34 mouse cellular contexts compared by ENCODE assay signal in the genomic region with DNA sequence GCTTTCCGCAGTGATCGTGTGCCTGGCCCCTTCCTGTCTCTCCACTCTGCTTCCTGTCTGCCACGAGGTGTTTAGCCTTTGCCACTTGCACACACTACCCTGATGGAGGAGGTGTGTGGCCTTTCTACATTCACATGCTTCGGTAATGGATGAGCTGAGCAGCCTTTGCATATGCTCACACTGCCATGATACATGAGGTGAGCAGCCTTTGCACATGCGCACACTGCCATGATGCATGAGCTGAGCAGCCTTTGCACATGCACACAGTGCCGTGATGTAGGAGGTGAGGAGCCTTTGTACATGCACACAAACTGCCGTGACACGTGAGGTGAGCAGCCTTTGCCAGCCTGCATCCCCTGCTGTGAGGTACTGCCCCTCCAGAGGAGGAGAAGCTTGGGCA. TPM values are rescaled to one million over a fixed set of nuclear protein-coding genes. Genes with fewer than 3 reads are reported as not detected.
"Had no signal": no experiment of that assay in that cellular context is flagged by ENCODE, and none has a peak within 500 bp of the region (broad histone marks: within the 10 kb centered on the region; RNA-seq: fewer than 3 reads in every experiment).

No protein-coding gene starts in this region.

- H3K9ac ChIP-seq: heart, embryonic 12.5 days; hindbrain, embryonic 12.5 days; hindbrain, embryonic 14.5 days; intestine, embryonic 15.5 days; limb, embryonic 12.5 days; liver, embryonic 13.5 days; liver, embryonic 15.5 days had no signal

- H3K27ac ChIP-seq: gastrocnemius, adult 2 months; heart, embryonic 10.5 days; hindbrain, embryonic 10.5 days; hindbrain, embryonic 12.5 days; hindbrain, embryonic 14.5 days; intestine, embryonic 15.5 days; layer of hippocampus, adult 2 months; left cerebral cortex, adult 2 months; limb, embryonic 12.5 days; liver, embryonic 13.5 days; liver, embryonic 15.5 days had no signal

- H3K27me3 ChIP-seq: heart, embryonic 12.5 days; hindbrain, embryonic 12.5 days; intestine, embryonic 15.5 days; limb, embryonic 12.5 days; liver, embryonic 13.5 days; liver, embryonic 15.5 days had no signal

- DNase-seq: gastrocnemius, adult 2 months; gastrocnemius, postnatal 10 days; gastrocnemius, postnatal 25 days; heart, adult 18-20 months; heart, postnatal 10 days; heart, postnatal 4 days; kidney, adult 18-20 months; kidney, adult 8-10 months; kidney, postnatal 10 days; kidney, postnatal 25 days; kidney, postnatal 4 days; liver; liver, embryonic 13.5 days had no signal

- H3K4me3 ChIP-seq: gastrocnemius, adult 2 months; heart, embryonic 10.5 days; heart, embryonic 12.5 days; hindbrain, embryonic 10.5 days; hindbrain, embryonic 12.5 days; intestine, embryonic 15.5 days; layer of hippocampus, adult 2 months; left cerebral cortex, adult 2 months; limb, embryonic 12.5 days; liver, embryonic 13.5 days; liver, embryonic 15.5 days had no signal

- ATAC-seq: hindbrain, embryonic 16.5 days; inflammation-experienced regulatory T-cells, adult 6 months; intestine, embryonic 15.5 days; intestine, postnatal 0 days had no signal

- H3K9me3 ChIP-seq: heart, embryonic 10.5 days; heart, embryonic 12.5 days; hindbrain, embryonic 10.5 days; hindbrain, embryonic 12.5 days; intestine, embryonic 15.5 days; limb, embryonic 12.5 days; liver, embryonic 13.5 days; liver, embryonic 15.5 days had no signal

- H3K36me3 ChIP-seq: heart, embryonic 10.5 days; heart, embryonic 12.5 days; hindbrain, embryonic 10.5 days; hindbrain, embryonic 12.5 days; intestine, embryonic 15.5 days; limb, embryonic 12.5 days; liver, embryonic 13.5 days; liver, embryonic 15.5 days had no signal

- H3K4me1 ChIP-seq: heart, embryonic 10.5 days; heart, embryonic 12.5 days; hindbrain, embryonic 10.5 days; hindbrain, embryonic 12.5 days; intestine, embryonic 15.5 days; limb, embryonic 12.5 days; liver, embryonic 13.5 days; liver, embryonic 15.5 days had no signal

- H3K4me2 ChIP-seq: heart, embryonic 12.5 days; hindbrain, embryonic 12.5 days; hindbrain, embryonic 14.5 days; intestine, embryonic 15.5 days; limb, embryonic 12.5 days; liver, embryonic 11.5 days; liver, embryonic 13.5 days; liver, embryonic 15.5 days had no signal

RNA-seq across cellular contexts. Expression of gene Erv3, which starts 58.3 kb away (rescaled TPM):
- total RNA-seq: gastrocnemius, adult 2 months; gastrocnemius, postnatal 10 days; gastrocnemius, postnatal 25 days; granulocyte monocyte progenitor cell, adult 5-6 weeks; heart, adult 18-20 months; heart, adult 8-10 months; heart, postnatal 10 days; heart, postnatal 25 days; heart, postnatal 4 days had no signal
- polyA plus RNA-seq: heart, embryonic 10.5 days; heart, embryonic 12.5 days; heart, embryonic 14.5 days; heart, embryonic 16.5 days; hindbrain, embryonic 12.5 days; hindbrain, embryonic 16.5 days; inflammation-experienced regulatory T-cells, adult 6 months; intestine, embryonic 15.5 days; intestine, postnatal 0 days; kidney, embryonic 14.5 days; kidney, embryonic 16.5 days; limb, embryonic 12.5 days; liver, embryonic 11.5 days; liver, embryonic 13.5 days; liver, embryonic 15.5 days had no signal
